Mouse (Mus musculus) thymus, adult 2 months (tissue): Measurements from ENCODE around the gene Slc22a16. TPM values are rescaled to one million over a fixed set of nuclear protein-coding genes. Genes with fewer than 3 reads are reported as not detected.

Experiments used
- DNase-seq: peaks from one replicate; pipeline ENCODE4 v3.0.0; 2021
- H3K27ac ChIP-seq: fragments of 200-500 bp; 2 replicates; pipeline ENCODE4 v1.5.1; 2012; ENCODE audit warnings: low read length, control low read depth; ENCODE audit not compliant: control insufficient read depth, insufficient read depth
- H3K27me3 ChIP-seq: fragments of 200-500 bp; 2 replicates; pipeline ENCODE4 v1.6.1; 2012; ENCODE audit warnings: mild to moderate bottlenecking, low read length, moderate library complexity, mixed read lengths; ENCODE audit not compliant: control insufficient read depth, insufficient read depth
- H3K36me3 ChIP-seq: fragments of 200-500 bp; 2 replicates; pipeline ENCODE4 v1.6.1; 2012; ENCODE audit warnings: mild to moderate bottlenecking, low read length, moderate library complexity; ENCODE audit not compliant: control insufficient read depth, insufficient read depth
- H3K4me1 ChIP-seq: fragments of 200-500 bp; replicated peaks from 2 replicates; pipeline ENCODE4 v1.6.1; 2012; ENCODE audit warnings: low read length; ENCODE audit not compliant: control insufficient read depth, insufficient read depth
- H3K4me3 ChIP-seq: fragments of 200-500 bp; 2 replicates; pipeline ENCODE4 v1.5.1; 2012; ENCODE audit warnings: mild to moderate bottlenecking, low read length, control low read depth, moderate library complexity; ENCODE audit not compliant: control insufficient read depth, insufficient read depth
- CTCF ChIP-seq: fragments of 200-500 bp; IDR thresholded peaks from 2 replicates; pipeline ENCODE4 v1.5.1; 2012; ENCODE audit warnings: mild to moderate bottlenecking, control low read depth, low read length, moderate library complexity, borderline replicate concordance; ENCODE audit not compliant: control insufficient read depth, poor library complexity, insufficient read depth; ENCODE audit errors: extremely low read depth
- POLR2A ChIP-seq: fragments of 200-500 bp; IDR thresholded peaks from 2 replicates; pipeline ENCODE4 v1.6.1; 2012; ENCODE audit warnings: mild to moderate bottlenecking, low read length, control low read depth, moderate library complexity; ENCODE audit not compliant: control insufficient read depth, poor library complexity, insufficient read depth; ENCODE audit errors: extremely low read depth
- WGBS: fragments of 180-500 bp; shearing (Covaris S2); methylation state at CpG from one replicate; pipeline ENCODE4 v1.1.7; 2018; 5-methylcytosine and 5-hydroxymethylcytosine counted together
- polyA plus RNA-seq: library from polyadenylated mRNA; depleted of rRNA; stranded (reverse); fragments of >200 nt; gene quantifications from 2 replicates; pipeline ENCODE4 v1.2.3, GENCODE M21; 2012

Slc22a16 gene
- polyA plus RNA-seq, 1 experiment = not detected

DNA sequence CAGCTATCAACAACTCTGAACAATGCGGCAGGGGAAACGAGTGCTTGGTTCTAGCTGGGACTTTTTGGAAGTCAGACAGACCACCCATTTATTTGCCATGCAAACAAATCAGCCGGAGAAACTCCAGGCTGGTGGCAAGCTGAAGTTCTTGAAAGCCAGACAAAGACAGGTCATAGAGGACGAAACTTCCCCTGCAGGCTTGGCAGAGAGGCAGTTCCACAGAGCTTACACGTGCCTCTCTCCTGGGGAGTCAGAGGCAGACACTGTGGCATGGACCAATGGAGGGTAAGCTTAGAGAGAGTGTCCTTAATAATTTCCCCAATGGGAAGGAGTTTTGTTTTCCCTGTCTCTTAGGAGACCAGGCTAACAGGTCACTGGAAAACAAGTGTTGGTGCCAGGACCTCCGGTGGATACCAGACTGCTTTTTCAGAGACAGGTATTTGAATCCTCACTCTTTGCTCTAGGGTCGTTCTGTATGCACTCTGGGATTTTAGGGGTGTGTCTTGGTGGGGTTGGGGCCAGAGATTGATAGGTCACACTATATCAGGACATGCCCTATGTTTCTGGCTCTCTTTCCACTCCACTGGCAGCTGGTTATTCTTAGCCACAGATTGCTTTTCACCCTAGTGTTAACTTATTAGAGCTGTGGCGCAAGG lies 59.6 kb downstream of the Slc22a16 start, which contains the start of gene Ddo:
TSS of gene Ddo (plus strand) at position 356 of the 656 bp plus-strand sequence.
- DNase-seq = no peak
- Histone ChIP-seq H3K27me3 (no peaks in the 10 kb centered on the region), H3K27ac (no peak within 1 kb of the TSS), H3K4me1 (no peaks in the 10 kb centered on the region), H3K36me3 (no peaks in the 10 kb centered on the region), H3K4me3 (no peak within 1 kb of the TSS)
- WGBS = 87% methylated on average over 8 of the region's 8 CpGs
- TF ChIP-seq POLR2A (no peak), CTCF (no peak)

- no peaks in the 10 kb centered on the region for H3K4me1 ChIP-seq
- 87% methylated on average over 5 of the region's 5 CpGs for WGBS
- H3K4me3 ChIP-seq = no peak overlapping the region
- TF ChIP-seq POLR2A = no peak
- TF ChIP-seq CTCF = no peak
- H3K36me3 ChIP-seq = no peaks in the 10 kb centered on the region
- no peak for DNase-seq
- H3K27ac ChIP-seq = no peak overlapping the region
- H3K27me3 ChIP-seq = no peaks in the 10 kb centered on the region
Observed at GRCm38 (mm10) chr10:40630457-40630856, 60.3 kb downstream of the Slc22a16 start.

DNA sequence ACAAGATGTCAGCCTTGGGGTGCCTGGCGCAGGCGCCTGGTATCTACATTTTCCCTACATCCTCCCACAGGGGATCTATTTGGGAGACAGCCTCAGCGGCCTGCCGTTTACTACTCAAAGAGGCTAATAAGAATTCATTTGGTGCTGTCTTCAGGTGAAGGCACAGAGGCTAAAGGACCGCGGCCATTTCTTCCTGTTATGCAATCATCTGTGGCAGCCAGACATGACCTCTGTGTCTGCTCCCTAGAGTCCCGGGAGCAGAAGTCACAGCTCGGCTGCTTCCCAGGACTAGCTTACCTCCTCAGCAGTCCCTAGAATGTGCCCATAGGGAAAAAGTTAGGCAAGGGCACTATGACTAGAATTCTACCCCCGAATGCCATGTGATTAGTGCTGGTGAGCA lies 60.8 kb downstream of the Slc22a16 start:
- no peaks in the 10 kb centered on the region for H3K36me3 ChIP-seq
- H3K27ac ChIP-seq = no peak overlapping the region
- no peak for DNase-seq
- no peaks in the 10 kb centered on the region for H3K4me1 ChIP-seq
- 87% methylated on average over 9 of the region's 9 CpGs for WGBS
- TF ChIP-seq CTCF (no peak), POLR2A (no peak)
- H3K27me3 ChIP-seq = no peaks in the 10 kb centered on the region
- H3K4me3 ChIP-seq = no peak overlapping the region

- no peak for DNase-seq
- WGBS = 97% methylated on average over 3 of the region's 3 CpGs
- TF ChIP-seq POLR2A = no peak
- no peak for TF ChIP-seq CTCF
Observed at GRCm38 (mm10) chr10:40632087-40632486, 62.0 kb downstream of the Slc22a16 start.

GRCm38 (mm10) chr10:40637331-40637730 lies 67.2 kb downstream of the Slc22a16 start:
- no peak for DNase-seq
- Histone ChIP-seq H3K36me3 (no peaks in the 10 kb centered on the region), H3K4me1 (no peaks in the 10 kb centered on the region), H3K4me3 (no peak overlapping the region), H3K27ac (no peak overlapping the region), H3K27me3 (no peaks in the 10 kb centered on the region)
- 71% methylated on average over 10 of the region's 10 CpGs for WGBS
- TF ChIP-seq CTCF (no peak), POLR2A (no peak)

More at GRCm38 (mm10) chr10:40632087-40632486, 62.0 kb downstream of the Slc22a16 start:
- no peaks in the 10 kb centered on the region for H3K27me3 ChIP-seq
- H3K27ac ChIP-seq = no peak overlapping the region
- H3K4me1 ChIP-seq = no peaks in the 10 kb centered on the region
- no peak overlapping the region for H3K4me3 ChIP-seq
- H3K36me3 ChIP-seq = no peaks in the 10 kb centered on the region

GRCm38 (mm10) chr10:40638276-40638675 lies 68.1 kb downstream of the Slc22a16 start:
- no peak overlapping the region for H3K4me3 ChIP-seq
- H3K36me3 ChIP-seq = no peaks in the 10 kb centered on the region
- H3K4me1 ChIP-seq = no peaks in the 10 kb centered on the region
- 92% methylated on average over 7 of the region's 7 CpGs for WGBS
- TF ChIP-seq POLR2A (no peak), CTCF (no peak)
- H3K27ac ChIP-seq = no peak overlapping the region
- H3K27me3 ChIP-seq = no peaks in the 10 kb centered on the region
- DNase-seq = no peak
